In genomic region chr5:37027701-37028100, GRCm38 (mm10) we compare ENCODE assay signal across 8 mouse cellular contexts. TPM values are rescaled to one million over a fixed set of nuclear protein-coding genes. Genes with fewer than 3 reads are reported as not detected.
DNase-seq lines count a peak whose midpoint lies in the region; ATAC-seq and TF ChIP-seq lines count a peak whose summit lies in the region.

No protein-coding gene starts in this region.

- no peak for TF ChIP-seq CTCF in ES-Bruce4 (IDR thresholded peaks at IDR 0.05; ENCODE audit: low read depth, low read length)
- no peak for TF ChIP-seq CTCF in liver, postnatal 0 days (IDR thresholded peaks at IDR 0.05; ENCODE audit: low read depth)

- no peak for ATAC-seq in heart, embryonic 13.5 days (ENCODE audit: extremely low read depth, insufficient number of reproducible peaks, low FRiP score, low TSS enrichment)
- ATAC-seq in liver, postnatal 0 days = no peak

- H3K4me3 ChIP-seq in heart, embryonic 13.5 days = peak overlapping the region; percentile 70
- peak overlapping the region; percentile 66 for H3K4me3 ChIP-seq in ES-Bruce4 (ENCODE audit: low read depth, low read length)
- peak overlapping the region; percentile 78 for H3K4me3 ChIP-seq in hindbrain, embryonic 10.5 days
- peak overlapping the region; percentile 55 for H3K4me3 ChIP-seq in liver, postnatal 0 days (ENCODE audit: low read depth, low read length)

- H3K4me2 ChIP-seq in heart, embryonic 13.5 days = peak overlapping the region; percentile 100
- peak overlapping the region; percentile 84 for H3K4me2 ChIP-seq in liver, postnatal 0 days (ENCODE audit: low read depth, low read length)

- H3K27me3 ChIP-seq in heart, embryonic 13.5 days (replicated peaks) = peaks cover 97% of the 10 kb centered on the region
- no peaks in the 10 kb centered on the region for H3K27me3 ChIP-seq in ES-Bruce4 (ENCODE audit: control insufficient read depth, insufficient read depth, low read length, poor library complexity, severe bottlenecking)
- H3K27me3 ChIP-seq in hindbrain, embryonic 10.5 days (ENCODE audit: insufficient read depth, poor library complexity, severe bottlenecking) = peaks cover 78% of the 10 kb centered on the region
- H3K27me3 ChIP-seq in liver, postnatal 0 days (ENCODE audit: insufficient read depth, low read length) = peaks cover 56% of the 10 kb centered on the region

- TF ChIP-seq EP300 in ES-Bruce4 (IDR thresholded peaks at IDR 0.05; ENCODE audit: insufficient read depth, low read depth, low read length) = no peak
- TF ChIP-seq EP300 in liver, postnatal 0 days (IDR thresholded peaks at IDR 0.05; ENCODE audit: low read depth) = no peak

- 11% methylated on average over 13 of the region's 13 CpGs for WGBS in heart, embryonic 13.5 days
- 14% methylated on average over 13 of the region's 13 CpGs for WGBS in hindbrain, embryonic 10.5 days
- 18% methylated on average over 13 of the region's 13 CpGs for WGBS in liver, postnatal 0 days (ENCODE audit: insufficient replicate concordance)

- no peak for TF ChIP-seq POLR2A in ES-Bruce4 (IDR thresholded peaks at IDR 0.05; ENCODE audit: insufficient read depth, low read length)

- no peaks in the 10 kb centered on the region for H3K36me3 ChIP-seq in heart, embryonic 13.5 days
- H3K36me3 ChIP-seq in ES-Bruce4 (ENCODE audit: control insufficient read depth, insufficient read depth, low read length, poor library complexity, severe bottlenecking) = no peaks in the 10 kb centered on the region
- no peaks in the 10 kb centered on the region for H3K36me3 ChIP-seq in hindbrain, embryonic 10.5 days
- H3K36me3 ChIP-seq in liver, postnatal 0 days (replicated peaks; ENCODE audit: insufficient read depth, low read length) = no peaks in the 10 kb centered on the region

- H3K4me1 ChIP-seq in heart, embryonic 13.5 days = peaks cover 16% of the 10 kb centered on the region
- H3K4me1 ChIP-seq in ES-Bruce4 (ENCODE audit: control insufficient read depth, insufficient read depth, low read length) = no peaks in the 10 kb centered on the region
- H3K4me1 ChIP-seq in hindbrain, embryonic 10.5 days (replicated peaks) = peaks cover 17% of the 10 kb centered on the region
- H3K4me1 ChIP-seq in liver, postnatal 0 days (ENCODE audit: insufficient read depth) = peaks cover 13% of the 10 kb centered on the region; the same call in 1 of the 2 replicates

- DNase-seq in heart, postnatal 36 days = no peak
- no peak for DNase-seq in hindbrain, embryonic 10.5 days (ENCODE audit: low spot score)
- no peak for DNase-seq in liver, postnatal 0 days
- DNase-seq in layer of hippocampus, adult 11-12 months (ENCODE audit: low spot score) = no peak
- no peak for DNase-seq in ovary, adult 18-20 months (ENCODE audit: low spot score)
- no peak for DNase-seq in urinary bladder, postnatal 36 days (ENCODE audit: low spot score in 2 of 2)

- H3K27ac ChIP-seq in heart, embryonic 13.5 days (replicated peaks) = no peak overlapping the region
- H3K27ac ChIP-seq in ES-Bruce4 (ENCODE audit: insufficient read depth, low read length) = no peak overlapping the region
- H3K27ac ChIP-seq in hindbrain, embryonic 10.5 days = peak overlapping the region; percentile 37; the same call in 1 of the 2 replicates
- H3K27ac ChIP-seq in liver, postnatal 0 days (ENCODE audit: low read depth) = no peak overlapping the region

- intact Hi-C loops in heart, postnatal 36 days (cut with DNase I) = no loop called here

- no peaks in the 10 kb centered on the region for H3K9me3 ChIP-seq in heart, embryonic 13.5 days
- no peaks in the 10 kb centered on the region for H3K9me3 ChIP-seq in ES-Bruce4 (replicated peaks; ENCODE audit: control insufficient read depth, insufficient read depth, low read length, poor library complexity, severe bottlenecking)
- H3K9me3 ChIP-seq in hindbrain, embryonic 10.5 days = no peaks in the 10 kb centered on the region
- H3K9me3 ChIP-seq in liver, postnatal 0 days (ENCODE audit: low read length) = no peaks in the 10 kb centered on the region

- peak overlapping the region; percentile 62; the same call in 1 of the 2 replicates for H3K9ac ChIP-seq in heart, embryonic 13.5 days
- H3K9ac ChIP-seq in ES-Bruce4 (ENCODE audit: low read depth, poor library complexity, severe bottlenecking) = no peak overlapping the region
- H3K9ac ChIP-seq in liver, postnatal 0 days (replicated peaks) = no peak overlapping the region

RNA-seq across cellular contexts. Expression of gene Wfs1, which starts 38.7 kb away (rescaled TPM):
- polyA plus RNA-seq in heart, embryonic 13.5 days (2015; fragmentation: Nextera tagmentation; extraction: Ambion mirVana) = 23.1 and 23.9 TPM in 2 replicates
- 10 to 100 TPM; 81.6 to 82.0 TPM for total RNA-seq in heart, postnatal 36 days (2021)
- 10.1 and 11.3 TPM in 2 replicates for polyA plus RNA-seq in ES-Bruce4 (2011; ENCODE audit: insufficient read depth, insufficient read length, low read depth, missing spikeins)
- polyA plus RNA-seq in hindbrain, embryonic 10.5 days (2016; fragmentation: Nextera tagmentation; extraction: Ambion mirVana) = 8.4 and 9.2 TPM in 2 replicates
- 1.7 and 1.9 TPM in 2 replicates for polyA plus RNA-seq in liver, postnatal 0 days (2015; fragmentation: Nextera tagmentation; extraction: Ambion mirVana)

RNA-seq across cellular contexts. Expression of gene Gm1043, which starts 57.5 kb away (rescaled TPM):
- polyA plus RNA-seq in heart, embryonic 13.5 days (2015; fragmentation: Nextera tagmentation; extraction: Ambion mirVana) = not detected in 2 replicates
- total RNA-seq in heart, postnatal 36 days (2021) = not detected
- not detected in 2 replicates for polyA plus RNA-seq in ES-Bruce4 (2011; ENCODE audit: insufficient read depth, insufficient read length, low read depth, missing spikeins)
- polyA plus RNA-seq in hindbrain, embryonic 10.5 days (2016; fragmentation: Nextera tagmentation; extraction: Ambion mirVana) = 0.08 TPM in 1 of 2 replicates, not detected in the other
- not detected in 2 replicates for polyA plus RNA-seq in liver, postnatal 0 days (2015; fragmentation: Nextera tagmentation; extraction: Ambion mirVana)
